Mouse (Mus musculus) small intestine, adult 2 months (tissue): Measurements from ENCODE around the gene Atl3. TPM values are rescaled to one million over a fixed set of nuclear protein-coding genes. Genes with fewer than 3 reads are reported as not detected.
A peak's percentile ranks its signal among the peaks of the same experiment; 100 is the strongest.

Source experiments
- H3K27ac ChIP-seq: fragments of 200-500 bp; 2 replicates; pipeline ENCODE4 v1.5.1; 2012; ENCODE audit warnings: low read depth, low read length, control low read depth, inconsistent platforms; ENCODE audit not compliant: insufficient read depth
- H3K27me3 ChIP-seq: fragments of 200-500 bp; 2 replicates; pipeline ENCODE4 v1.6.1; 2012; ENCODE audit warnings: mild to moderate bottlenecking, moderate library complexity, low read length, inconsistent platforms; ENCODE audit not compliant: control insufficient read depth, insufficient read depth
- H3K36me3 ChIP-seq: fragments of 200-500 bp; 2 replicates; pipeline ENCODE4 v1.6.1; 2012; ENCODE audit warnings: mild to moderate bottlenecking, low read length, control low read depth, inconsistent platforms; ENCODE audit not compliant: control insufficient read depth, insufficient read depth
- H3K4me1 ChIP-seq: fragments of 200-500 bp; 2 replicates; pipeline ENCODE4 v1.6.1; 2012; ENCODE audit warnings: low read length, inconsistent platforms, mixed read lengths; ENCODE audit not compliant: control insufficient read depth, insufficient read depth, insufficient read length
- H3K4me3 ChIP-seq: fragments of 200-500 bp; 2 replicates; pipeline ENCODE4 v1.5.1; 2012; ENCODE audit warnings: low read depth, mild to moderate bottlenecking, control low read depth, inconsistent platforms, low read length, moderate library complexity
- CTCF ChIP-seq: fragments of 200-500 bp; IDR thresholded peaks from 2 replicates; pipeline ENCODE4 v1.5.1; 2012; ENCODE audit warnings: low read depth, mild to moderate bottlenecking, control low read depth, inconsistent platforms, low read length, moderate library complexity, mixed read lengths; ENCODE audit not compliant: insufficient replicate concordance, insufficient read length; ENCODE audit errors: extremely low read depth
- POLR2A ChIP-seq: fragments of 200-500 bp; IDR thresholded peaks from 2 replicates; pipeline ENCODE4 v1.6.1; 2012; ENCODE audit warnings: low read depth, mild to moderate bottlenecking, control low read depth, inconsistent platforms, low read length, moderate library complexity
- whole genome bisulfite sequencing: fragments of 180-500 bp; shearing (Covaris S2); methylation state at CpG from one replicate; pipeline ENCODE4 v1.1.7; 2018; 5-methylcytosine and 5-hydroxymethylcytosine counted together
- polyA plus RNA-seq: library from polyadenylated mRNA; depleted of rRNA; stranded (reverse); fragments of >200 nt; gene quantifications from 2 replicates; pipeline ENCODE4 v1.2.3, GENCODE M21; 2012; rRNA removed

The Atl3 gene
- polyA plus RNA-seq = 1.3 and 2.6 TPM in 2 replicates

GRCm38 (mm10) chr19:7493352-7494186, at the start of gene Atl3:
TSS of gene Atl3 (plus strand) at chr19:7494040.
- Histone ChIP-seq H3K4me3 (peak within 1 kb of the TSS; percentile 76), H3K4me1 (peaks cover 2% of the 10 kb centered on the region; the same call in 1 of the 2 replicates), H3K36me3 (no peaks in the 10 kb centered on the region), H3K27me3 (no peaks in the 10 kb centered on the region), H3K27ac (peak within 1 kb of the TSS; percentile 93)
- 10% methylated on average over 31 of the region's 31 CpGs for WGBS
- no peak for TF ChIP-seq CTCF
- no peak for TF ChIP-seq POLR2A

- H3K27ac ChIP-seq = no peak overlapping the region
- 0 out of 2 replicates have a peak, but pooled peaks cover 2% of the 10 kb centered on the region for H3K36me3 ChIP-seq
- H3K27me3 ChIP-seq = no peaks in the 10 kb centered on the region
- H3K4me3 ChIP-seq = no peak overlapping the region
- no peak for TF ChIP-seq POLR2A
- TF ChIP-seq CTCF = no peak
- 80% methylated on average over 2 of the region's 2 CpGs for WGBS
- no peaks in the 10 kb centered on the region; the same call in 1 of the 2 replicates for H3K4me1 ChIP-seq
Measured at GRCm38 (mm10) chr19:7445105-7445504, 48.7 kb upstream of the Atl3 start.

- Histone ChIP-seq H3K36me3 (0 out of 2 replicates have a peak, but pooled peaks cover 2% of the 10 kb centered on the region), H3K27ac (no peak overlapping the region), H3K4me3 (no peak overlapping the region), H3K27me3 (no peaks in the 10 kb centered on the region), H3K4me1 (no peaks in the 10 kb centered on the region; the same call in 1 of the 2 replicates)
- 55% methylated on average over 1 of the region's 1 CpGs for WGBS
- no peak for TF ChIP-seq CTCF
- TF ChIP-seq POLR2A = no peak
Measured at GRCm38 (mm10) chr19:7445596-7445995, 48.2 kb upstream of the Atl3 start.

GRCm38 (mm10) chr19:7456803-7457202, 37.0 kb upstream of the Atl3 start:
- Histone ChIP-seq H3K27me3 (no peaks in the 10 kb centered on the region), H3K36me3 (no peaks in the 10 kb centered on the region), H3K4me1 (no peaks in the 10 kb centered on the region), H3K27ac (no peak overlapping the region), H3K4me3 (no peak overlapping the region)
- TF ChIP-seq CTCF (no peak), POLR2A (no peak)
- WGBS = 71% methylated on average over 2 of the region's 2 CpGs

GRCm38 (mm10) chr19:7458901-7459300, 34.9 kb upstream of the Atl3 start:
- no peak for TF ChIP-seq CTCF
- TF ChIP-seq POLR2A = no peak
- Histone ChIP-seq H3K36me3 (no peaks in the 10 kb centered on the region), H3K4me3 (no peak overlapping the region), H3K27me3 (no peaks in the 10 kb centered on the region), H3K27ac (no peak overlapping the region), H3K4me1 (no peaks in the 10 kb centered on the region)

GRCm38 (mm10) chr19:7459370-7459769, 34.5 kb upstream of the Atl3 start:
- 90% methylated on average over 2 of the region's 2 CpGs for WGBS
- no peaks in the 10 kb centered on the region for H3K36me3 ChIP-seq
- TF ChIP-seq POLR2A (no peak), CTCF (no peak)
- H3K4me3 ChIP-seq = no peak overlapping the region
- H3K27ac ChIP-seq = no peak overlapping the region
- no peaks in the 10 kb centered on the region for H3K27me3 ChIP-seq
- no peaks in the 10 kb centered on the region for H3K4me1 ChIP-seq

GRCm38 (mm10) chr19:7467915-7468314, 25.9 kb upstream of the Atl3 start:
- no peak overlapping the region for H3K4me3 ChIP-seq
- H3K36me3 ChIP-seq = peaks cover 3% of the 10 kb centered on the region
- H3K4me1 ChIP-seq = no peaks in the 10 kb centered on the region
- H3K27ac ChIP-seq = no peak overlapping the region
- no peak for TF ChIP-seq CTCF
- TF ChIP-seq POLR2A = no peak
- no peaks in the 10 kb centered on the region for H3K27me3 ChIP-seq
